In genomic region chr11:118285791-118286190, GRCm38 (mm10) we compare ENCODE assay signal across 25 mouse cellular contexts. TPM values are rescaled to one million over a fixed set of nuclear protein-coding genes. Genes with fewer than 3 reads are reported as not detected.
DNase-seq lines count a peak whose midpoint lies in the region; ATAC-seq lines count a peak whose summit lies in the region.
"Had no signal": no experiment of that assay in that cellular context is flagged by ENCODE, and none has a peak within 500 bp of the region (broad histone marks: within the 10 kb centered on the region; RNA-seq: fewer than 3 reads in every experiment).

No protein-coding gene starts in this region.

- H3K9me3 ChIP-seq in heart, embryonic 13.5 days: no peaks in the 10 kb centered on the region
- H3K9me3 ChIP-seq in lung, embryonic 16.5 days (ENCODE audit: control insufficient read depth, low read length): no peaks in the 10 kb centered on the region
- H3K9me3 ChIP-seq: intestine, embryonic 15.5 days; limb, embryonic 10.5 days; limb, embryonic 15.5 days had no signal

- H3K9ac ChIP-seq in heart, embryonic 13.5 days: no peak overlapping the region
- H3K9ac ChIP-seq in lung, embryonic 16.5 days (ENCODE audit: low read length): no peak overlapping the region
- H3K9ac ChIP-seq: intestine, embryonic 15.5 days; limb, embryonic 15.5 days; liver, embryonic 14.5 days had no signal

- 81% methylated on average over 13 of the region's 13 CpGs for WGBS in heart, embryonic 13.5 days
- WGBS in lung, embryonic 16.5 days: 77% methylated on average over 13 of the region's 13 CpGs

- DNase-seq in heart, adult 18-20 months: no peak
- peak; percentile 69 to 77 for DNase-seq in lung, adult 18-20 months
- peak; percentile 77 for DNase-seq in lung, postnatal 36 days
- DNase-seq in right cerebral cortex, postnatal 36 days (ENCODE audit: low spot score in 2 of 2): no peak
- DNase-seq in liver: no peak
- DNase-seq: adrenal gland, postnatal 25 days; cerebellum, postnatal 10 days; gastrocnemius, postnatal 36 days; heart, adult 2 months; kidney, adult 2 months; kidney, postnatal 10 days; layer of hippocampus, postnatal 36 days; midbrain, embryonic 14.5 days; right cerebral cortex, postnatal 25 days had no signal

- no peak for ATAC-seq in heart, embryonic 13.5 days (ENCODE audit: extremely low read depth, insufficient number of reproducible peaks, low FRiP score, low TSS enrichment)
- ATAC-seq in lung, embryonic 16.5 days (ENCODE audit: low read depth): peak; percentile 9; the same call in 1 of the 2 replicates
- ATAC-seq: CD4-positive, CD25-positive, alpha-beta regulatory T cell, adult 4 months; forebrain, embryonic 14.5 days; hindbrain, postnatal 0 days; intestine, embryonic 15.5 days had no signal

- peaks cover 20% of the 10 kb centered on the region for H3K4me1 ChIP-seq in heart, embryonic 13.5 days
- peaks cover 13% of the 10 kb centered on the region for H3K4me1 ChIP-seq in lung, embryonic 16.5 days (replicated peaks; ENCODE audit: control insufficient read depth, insufficient read depth, low read length)

- H3K36me3 ChIP-seq in heart, embryonic 13.5 days: peaks cover 69% of the 10 kb centered on the region
- H3K36me3 ChIP-seq in lung, embryonic 16.5 days (ENCODE audit: control insufficient read depth, insufficient read depth, low read length): peaks cover 41% of the 10 kb centered on the region

- 0 out of 2 replicates have a peak overlapping the region, but pooled peaks have one; percentile 8 for H3K27ac ChIP-seq in heart, embryonic 13.5 days (replicated peaks)
- H3K27ac ChIP-seq in lung, embryonic 16.5 days (ENCODE audit: low read length): peak overlapping the region; percentile 77
- H3K27ac ChIP-seq: heart, adult 2 months; hindbrain, postnatal 0 days; intestine, embryonic 15.5 days; limb, embryonic 10.5 days; limb, embryonic 15.5 days; liver, embryonic 14.5 days had no signal

- H3K27me3 ChIP-seq in heart, embryonic 13.5 days (replicated peaks): no peaks in the 10 kb centered on the region
- H3K27me3 ChIP-seq in lung, embryonic 16.5 days (ENCODE audit: control insufficient read depth, insufficient read depth, low read depth, low read length): no peaks in the 10 kb centered on the region
- H3K27me3 ChIP-seq: intestine, embryonic 15.5 days; limb, embryonic 15.5 days had no signal

- H3K4me3 ChIP-seq in heart, embryonic 13.5 days: no peak overlapping the region
- H3K4me3 ChIP-seq in lung, embryonic 16.5 days (ENCODE audit: low read length): no peak overlapping the region
- H3K4me3 ChIP-seq: heart, adult 2 months; intestine, embryonic 15.5 days; limb, embryonic 10.5 days; limb, embryonic 15.5 days had no signal

- no peak overlapping the region for H3K4me2 ChIP-seq in heart, embryonic 13.5 days
- no peak overlapping the region for H3K4me2 ChIP-seq in lung, embryonic 16.5 days (ENCODE audit: low read depth, low read length)
- H3K4me2 ChIP-seq: intestine, embryonic 15.5 days; limb, embryonic 15.5 days had no signal

RNA-seq across cellular contexts. Expression of gene Usp36, which starts 4.3 kb away (rescaled TPM):
- polyA plus RNA-seq in heart, embryonic 13.5 days (2015; fragmentation: Nextera tagmentation; extraction: Ambion mirVana): 12.8 and 13.4 TPM in 2 replicates
- 10 to 100 TPM; 12.3 to 12.4 TPM for total RNA-seq in heart, adult 18-20 months (2021)
- polyA plus RNA-seq in lung, embryonic 16.5 days (2015; fragmentation: Nextera tagmentation; extraction: Ambion mirVana): 17.9 and 18.2 TPM in 2 replicates

RNA-seq across cellular contexts. Expression of gene Cyth1, which starts 37.4 kb away (rescaled TPM):
- polyA plus RNA-seq in heart, embryonic 13.5 days (2015; fragmentation: Nextera tagmentation; extraction: Ambion mirVana): 14.9 and 15.9 TPM in 2 replicates
- 10 to 100 TPM; 54.1 to 63.2 TPM for total RNA-seq in heart, adult 18-20 months (2021)
- polyA plus RNA-seq in lung, embryonic 16.5 days (2015; fragmentation: Nextera tagmentation; extraction: Ambion mirVana): 14.1 and 14.4 TPM in 2 replicates

RNA-seq across cellular contexts. Expression of gene Cep295nl, which starts 56.5 kb away (rescaled TPM):
- 0.15 and 0.27 TPM in 2 replicates for polyA plus RNA-seq in heart, embryonic 13.5 days (2015; fragmentation: Nextera tagmentation; extraction: Ambion mirVana)
- under 1 TPM; 0.39 to 0.42 TPM for total RNA-seq in heart, adult 18-20 months (2021)
- 0.39 and 0.59 TPM in 2 replicates for polyA plus RNA-seq in lung, embryonic 16.5 days (2015; fragmentation: Nextera tagmentation; extraction: Ambion mirVana)
- polyA plus RNA-seq: large intestine, adult 2 months; spleen, adult 2 months had no signal

Comparison
In these comparisons a context has a peak if more than half of its experiments do, and no peak if none do; other contexts are left out.
1. DNase-seq: peak in lung, adult 18-20 months (2 of 2) and lung, postnatal 36 days (single experiment); none in heart, adult 18-20 months (0 of 2), right cerebral cortex, postnatal 36 days (0 of 2) and liver (single experiment).